Mouse (Mus musculus) CH12.LX (cell line): Measurements from ENCODE around the gene Pxk.

Experiments
- BHLHE40 ChIP-seq: IDR thresholded peaks from 2 replicates; pipeline ENCODE4 v1.6.1; 2011; ENCODE audit warnings: mild to moderate bottlenecking, low read depth, low read length, improper control_type of control experiment
- CTCF ChIP-seq, 2 experiments: IDR thresholded peaks in 1 of 2; conservative IDR thresholded peaks in 1 of 2; 2 replicates each; pipeline ENCODE4 v1.5.1; 2011 to 2012; ENCODE audit warnings: low read depth in 2 of 2, low read length in 2 of 2, improper control_type of control experiment in 1 of 2, inconsistent platforms in 1 of 2, mild to moderate bottlenecking in 1 of 2, moderate library complexity in 1 of 2
- ELF1 ChIP-seq: IDR thresholded peaks from 2 replicates; pipeline ENCODE4 v1.6.1; 2014; ENCODE audit warnings: low read depth, mild to moderate bottlenecking, inconsistent platforms, low read length, improper control_type of control experiment
- EP300 ChIP-seq: IDR thresholded peaks from 2 replicates; pipeline ENCODE4 v1.6.1; 2011; ENCODE audit warnings: low read length, improper control_type of control experiment
- GABPA ChIP-seq: IDR thresholded peaks from 2 replicates; pipeline ENCODE4 v1.6.1; 2012; ENCODE audit warnings: low read depth, low read length, improper control_type of control experiment, inconsistent platforms; ENCODE audit not compliant: insufficient replicate concordance
- KAT2A ChIP-seq: IDR thresholded peaks from 2 replicates; pipeline ENCODE4 v1.6.1; 2012; ENCODE audit warnings: low read length, improper control_type of control experiment, inconsistent platforms; ENCODE audit not compliant: insufficient replicate concordance
- MAX ChIP-seq: IDR thresholded peaks from 2 replicates; pipeline ENCODE4 v1.6.1; 2011; ENCODE audit warnings: low read length, improper control_type of control experiment
- MXI1 ChIP-seq: IDR thresholded peaks from 2 replicates; pipeline ENCODE4 v1.6.1; 2011; ENCODE audit warnings: mild to moderate bottlenecking, low read depth, low read length, improper control_type of control experiment
- POLR2A ChIP-seq: IDR thresholded peaks from 2 replicates; pipeline ENCODE4 v1.6.1; 2011; ENCODE audit warnings: low read depth, mild to moderate bottlenecking, improper control_type of control experiment, low read length
- RAD21 ChIP-seq: IDR thresholded peaks from 2 replicates; pipeline ENCODE4 v1.6.1; 2011; ENCODE audit warnings: low read depth, mild to moderate bottlenecking, low read length, improper control_type of control experiment, moderate library complexity
- SIN3A ChIP-seq: IDR thresholded peaks from 2 replicates; pipeline ENCODE4 v1.6.1; 2012; ENCODE audit warnings: low read length, improper control_type of control experiment, inconsistent platforms
- TBP ChIP-seq: conservative IDR thresholded peaks from 2 replicates; pipeline ENCODE4 v1.6.1; 2011; ENCODE audit warnings: low read depth, low read length, improper control_type of control experiment
- UBTF ChIP-seq: IDR thresholded peaks from 2 replicates; pipeline ENCODE4 v1.6.1; 2012; ENCODE audit warnings: low read depth, mild to moderate bottlenecking, inconsistent platforms, low read length, improper control_type of control experiment, moderate library complexity
- ZKSCAN1 ChIP-seq: IDR thresholded peaks from 2 replicates; pipeline ENCODE4 v1.6.1; 2012; ENCODE audit warnings: low read depth, inconsistent platforms, low read length, improper control_type of control experiment, borderline replicate concordance

GRCm38 (mm10) chr14:8183330-8183729 is 85.3 kb downstream of the Pxk start:
- TF ChIP-seq BHLHE40, result no peak
- TF ChIP-seq UBTF, result no peak
- TF ChIP-seq CTCF (conservative IDR thresholded peaks at IDR 0.05 in 1 of 2, IDR thresholded peaks at IDR 0.05 in 1 of 2; ENCODE audit: low read depth in 2 of 2, low read length in 2 of 2), result peak; percentile 23 to 41; a peak in 2 of 4 replicates
- TF ChIP-seq KAT2A, result no peak
- TF ChIP-seq ELF1, result no peak
- no peak for TF ChIP-seq EP300
- no peak for TF ChIP-seq SIN3A
- no peak for TF ChIP-seq MAX
- no peak for TF ChIP-seq TBP
- no peak for TF ChIP-seq ZKSCAN1
- TF ChIP-seq MXI1, result no peak
- TF ChIP-seq GABPA, result no peak
- peak; percentile 17 for TF ChIP-seq RAD21
- no peak for TF ChIP-seq POLR2A
